Mouse (Mus musculus) urinary bladder, postnatal 36 days (tissue): ENCODE measurements at regions not wholly inside any gene's neighbourhood (a gene's known extent, or its start where the extent isn't known, plus 50 kb on each side); places are given as distances from the start of the nearest gene placed in this dataset.
A peak's percentile ranks its signal among the peaks of the same experiment; 100 is the strongest.

Experiments
- DNase-seq, 2 experiments: peaks; one replicate each; pipeline ENCODE4 v3.0.0; 2022; ENCODE audit warnings: low spot score in 2 of 2, mixed read lengths in 1 of 2

DNA sequence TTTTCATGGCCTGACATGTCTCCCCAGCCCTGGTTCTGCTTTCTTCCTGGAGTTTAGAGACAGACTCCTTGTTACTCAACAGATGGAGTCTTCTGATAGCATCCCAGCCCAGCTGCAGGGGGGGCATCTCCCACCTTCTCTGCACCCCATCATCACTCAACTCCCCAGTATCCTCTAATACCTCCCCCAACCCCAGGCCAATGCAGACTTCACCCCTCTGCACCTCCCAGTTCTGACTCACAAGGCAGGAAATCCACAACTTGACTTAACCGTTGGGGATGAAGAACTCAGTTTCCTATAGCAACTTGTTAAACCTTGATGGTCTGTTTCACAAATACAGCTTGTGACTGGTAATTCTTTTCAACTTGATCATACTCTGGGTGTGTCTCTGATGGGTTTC lies 73.7 kb upstream of the Rreb1 start:
- no peak for DNase-seq

DNA sequence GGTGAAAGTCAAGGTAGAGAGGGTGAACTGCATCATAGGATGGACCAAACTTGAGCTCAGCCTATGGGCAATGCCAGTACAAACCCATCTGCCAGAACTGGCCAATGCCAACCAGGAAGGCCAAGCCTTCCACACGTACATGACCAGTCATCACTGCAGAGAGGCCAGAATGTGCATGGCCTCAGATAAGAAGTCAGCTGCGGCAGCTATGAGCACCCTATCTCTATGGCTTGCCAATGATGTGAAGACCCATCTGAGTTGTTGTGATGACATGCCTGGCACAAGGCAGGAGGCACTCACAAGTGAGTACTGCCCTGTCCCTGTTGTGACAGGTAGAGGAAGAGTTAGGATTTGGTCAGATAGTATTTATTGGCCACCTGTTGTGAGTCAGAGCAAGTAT lies 72.7 kb upstream of the Rreb1 start:
- no peak for DNase-seq

DNA sequence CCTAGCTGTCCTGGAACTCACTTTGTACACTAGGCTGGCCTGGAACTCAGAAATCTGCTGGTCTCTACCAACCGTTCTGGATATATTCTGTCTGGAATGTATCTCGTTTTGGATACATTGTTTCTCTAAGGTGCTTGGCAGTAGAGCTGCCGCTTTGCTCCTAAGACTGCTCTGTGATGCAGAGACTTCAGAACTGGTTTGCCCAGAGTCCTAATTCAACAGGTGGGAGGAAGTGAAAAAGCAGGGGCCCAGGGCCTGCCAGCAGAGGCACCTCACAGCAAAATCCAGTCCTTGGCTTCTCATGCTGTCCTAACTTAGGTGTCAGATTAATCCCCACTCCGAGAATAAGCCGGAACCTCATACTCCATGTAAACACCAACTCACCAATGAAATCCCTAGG lies 67.3 kb upstream of the Rreb1 start:
- no peak for DNase-seq

GRCm38 (mm10) chr13:37712908-37713496 lies 65.2 kb upstream of the Rreb1 start:
- no peak for DNase-seq

GRCm38 (mm10) chr13:37715058-37715712 lies 63.0 kb upstream of the Rreb1 start:
- DNase-seq: peak; percentile 20 to 32

- DNase-seq: no peak
These were observed 62.2 kb upstream of the Rreb1 start for GRCm38 (mm10) chr13:37715770-37716693.

DNA sequence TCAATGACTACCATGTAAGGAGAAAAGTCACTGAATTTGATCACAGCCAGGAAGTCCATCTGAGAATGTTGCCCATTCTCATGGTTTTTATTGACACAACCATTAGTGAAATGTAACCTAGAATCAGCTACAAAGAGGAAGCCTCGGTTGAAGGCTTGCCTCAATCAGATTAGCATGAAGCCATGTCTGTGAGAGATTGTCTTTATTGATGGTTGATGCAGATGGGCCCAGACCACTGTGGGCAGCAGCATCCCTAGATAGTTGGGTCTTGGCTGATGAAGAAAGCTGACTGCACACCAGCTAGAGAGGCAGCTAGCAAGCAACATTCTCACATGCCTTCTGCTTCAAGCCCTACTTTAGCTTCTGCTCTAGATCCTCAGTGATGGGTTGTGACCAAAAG lies 60.4 kb upstream of the Rreb1 start:
- no peak for DNase-seq

DNA sequence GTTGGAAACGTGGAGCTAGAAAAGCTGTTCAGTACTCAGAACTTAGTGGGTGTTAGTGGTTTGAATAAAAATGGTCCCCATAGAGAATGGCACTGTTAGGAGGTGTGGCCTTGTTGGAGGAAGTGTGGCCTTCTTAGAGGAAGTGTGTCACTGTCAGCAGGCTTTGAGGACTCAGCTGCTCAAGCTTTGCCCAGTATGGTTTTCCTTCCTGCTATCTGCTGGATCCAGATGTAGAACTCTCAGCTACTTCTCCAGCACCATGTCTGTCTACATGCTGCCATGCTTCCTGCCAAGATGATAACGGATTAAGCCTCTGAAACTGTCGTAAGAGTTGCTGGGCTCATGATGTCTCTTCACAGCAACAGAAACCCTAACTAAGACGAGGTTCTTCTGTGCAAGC lies 59.8 kb upstream of the Rreb1 start:
- no peak for DNase-seq
